Mouse (Mus musculus) mouse embryonic stem cell (cell line): Measurements from ENCODE around the gene Slc36a3.

Source experiments
- in situ Hi-C, 2 experiments: fragments of 300-500 bp; cut with MboI; formaldehyde crosslinking; loops; 1 replicate in 1 of 2; 3 replicates in 1 of 2; pipeline ENCODE4 v1.14.3; 2019 to 2020; ENCODE audit warnings: low sequenced_read_pairs in 2 of 2, low pct_unique_long_range_greater_than_20kb in 1 of 2, mixed read lengths in 1 of 2; ENCODE audit not compliant: unreplicated experiment in 1 of 2

Gene Slc36a3

GRCm38 (mm10) chr11:55154398-55155069 is 3.0 kb upstream of the Slc36a3 start:
- in situ Hi-C loops, result no loop called here

DNA sequence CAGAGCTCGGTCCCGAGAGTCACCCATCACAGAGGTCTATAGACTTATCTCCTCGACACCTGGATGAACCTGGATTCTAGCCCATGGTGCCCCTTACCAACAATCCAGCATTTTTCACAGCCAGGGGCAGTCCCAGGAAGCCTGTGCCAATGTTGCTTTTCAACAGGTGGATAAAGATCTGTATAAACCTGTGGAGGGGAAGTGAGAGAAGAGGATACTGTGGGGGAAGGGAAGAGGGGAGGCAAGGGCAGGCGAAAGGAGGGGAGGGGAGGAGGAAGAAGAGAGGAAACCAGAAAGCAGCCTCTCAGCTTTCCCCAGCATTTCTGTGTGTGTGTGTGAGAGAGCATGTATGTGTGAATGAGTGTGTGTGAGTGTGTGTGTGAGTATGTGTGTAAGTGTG is 3.0 kb downstream of the Slc36a3 start:
- in situ Hi-C loops, result no loop called here

GRCm38 (mm10) chr11:55147423-55147822 is 4.1 kb downstream of the Slc36a3 start:
- in situ Hi-C loops, result no loop called here

DNA sequence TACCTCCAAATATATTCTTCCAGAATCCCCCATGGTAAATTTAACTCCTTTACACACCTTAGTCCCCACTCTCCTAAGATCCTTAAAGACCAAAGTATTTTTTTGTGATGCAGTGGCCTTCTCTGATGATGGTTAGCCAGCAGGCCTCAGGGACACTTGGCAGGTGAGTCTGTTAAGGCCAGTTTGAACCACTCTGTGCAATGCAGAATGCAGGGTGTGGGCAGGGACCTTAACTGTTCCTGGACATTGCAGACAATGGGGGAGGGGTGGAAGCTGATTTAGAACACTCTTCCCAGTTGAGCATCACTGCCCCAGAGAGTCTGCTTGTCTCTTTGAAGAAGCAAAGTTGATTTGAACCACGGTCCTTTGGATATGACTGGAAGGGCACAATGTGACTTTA is 4.7 kb downstream of the Slc36a3 start:
- in situ Hi-C loops, result no loop called here

DNA sequence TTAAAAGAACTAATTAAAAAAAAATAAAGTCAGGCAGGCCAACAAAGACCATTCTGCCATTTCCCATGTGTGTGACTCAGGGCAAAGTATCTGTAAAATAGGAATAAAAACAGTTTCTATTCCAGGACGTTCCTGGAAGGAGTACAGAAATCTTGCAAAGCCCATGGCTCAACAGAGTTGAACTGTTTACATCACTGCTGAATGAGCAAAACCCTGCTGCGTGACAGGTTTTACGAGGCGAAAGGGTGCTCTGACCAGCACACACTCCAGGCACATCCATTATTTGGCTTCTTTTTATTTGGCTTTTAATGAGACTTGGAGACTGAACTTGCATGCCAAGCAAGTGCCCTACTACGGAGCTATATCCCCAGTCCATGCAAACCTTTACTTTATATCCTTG is 7.5 kb downstream of the Slc36a3 start:
- in situ Hi-C loops, result no loop called here

DNA sequence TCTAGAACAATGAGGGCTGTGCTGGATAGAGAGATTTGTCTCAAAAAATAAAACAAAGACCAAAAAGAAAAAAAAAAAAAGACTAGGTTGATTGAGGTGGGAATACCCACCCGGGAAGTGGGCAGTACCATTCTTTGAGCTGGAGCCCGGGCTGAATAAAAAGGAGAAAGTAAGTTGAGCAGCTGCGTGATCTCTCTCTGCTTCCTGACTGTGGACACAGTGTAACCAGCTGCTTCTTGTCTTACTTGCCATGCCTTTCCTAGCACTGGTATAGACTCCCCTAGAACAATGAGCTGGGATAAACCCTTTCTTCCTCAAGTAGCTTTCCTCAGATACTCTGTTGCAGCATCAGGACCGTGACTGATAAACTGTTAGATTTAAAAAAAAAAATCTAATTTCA is 10.0 kb downstream of the Slc36a3 start:
- in situ Hi-C loops, result no loop called here

- in situ Hi-C loops, result no loop called here
Observed at GRCm38 (mm10) chr11:55137646-55138045, 13.9 kb downstream of the Slc36a3 start.

DNA sequence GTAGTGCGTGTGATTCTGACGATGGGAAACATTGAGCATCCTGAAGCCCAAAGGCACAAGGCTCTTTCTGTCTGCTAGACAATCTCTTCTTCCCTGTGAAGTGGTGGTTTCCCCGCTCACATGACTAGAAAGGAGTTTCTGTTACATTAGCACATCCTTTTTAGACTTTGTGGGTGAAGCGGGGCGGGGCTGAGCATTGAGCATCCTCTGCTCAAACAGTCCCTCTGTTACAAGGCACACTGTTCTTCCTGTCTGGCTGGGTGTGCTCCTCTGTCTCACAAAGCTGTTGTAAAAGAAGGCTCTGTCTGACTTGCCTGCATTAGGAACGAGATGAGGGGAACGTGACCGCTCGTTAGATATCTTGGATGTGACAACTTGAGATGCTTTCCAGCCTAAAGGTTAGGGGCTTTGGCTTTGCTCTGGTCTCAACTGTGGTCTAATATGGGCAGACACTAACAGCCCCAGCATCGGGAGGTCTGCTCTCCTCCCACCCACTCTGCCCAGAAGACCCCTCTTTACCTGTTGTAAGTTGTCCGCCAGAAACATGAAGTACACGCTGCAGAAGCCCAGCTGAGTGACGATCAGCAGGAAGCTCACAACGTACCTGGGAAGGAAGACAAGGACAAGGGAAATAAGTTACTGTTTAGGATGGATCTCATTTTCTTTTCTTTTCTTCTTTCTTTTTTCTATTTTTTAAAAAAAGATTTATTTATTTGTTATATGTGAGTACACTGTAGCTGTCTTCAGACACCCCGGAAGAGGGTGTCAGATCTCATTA is 14.5 kb downstream of the Slc36a3 start:
- in situ Hi-C loops, result no loop called here

GRCm38 (mm10) chr11:55134871-55135270 is 16.6 kb downstream of the Slc36a3 start:
- in situ Hi-C loops, result no loop called here

DNA sequence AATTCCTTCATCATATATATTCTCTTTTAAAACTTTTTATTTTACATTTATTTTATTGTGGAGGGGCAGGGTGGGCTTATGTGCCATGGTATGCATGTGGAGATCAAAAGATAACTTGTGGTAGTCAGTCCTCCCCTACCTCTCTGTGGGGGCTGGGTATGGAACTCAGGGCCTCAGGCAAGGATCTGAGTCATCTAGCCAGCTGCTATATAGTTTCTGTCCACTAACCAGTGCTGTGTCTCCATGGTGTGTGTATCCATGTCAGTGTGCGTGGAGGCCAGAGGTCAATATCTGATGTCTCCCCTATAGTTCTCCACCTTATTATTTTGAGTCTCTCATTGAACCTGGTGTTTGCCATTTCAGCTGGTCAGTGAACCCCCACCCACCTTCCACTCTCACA is 17.1 kb downstream of the Slc36a3 start:
- in situ Hi-C loops, result no loop called here

GRCm38 (mm10) chr11:55133204-55133603 is 18.3 kb downstream of the Slc36a3 start:
- in situ Hi-C loops, result no loop called here

DNA sequence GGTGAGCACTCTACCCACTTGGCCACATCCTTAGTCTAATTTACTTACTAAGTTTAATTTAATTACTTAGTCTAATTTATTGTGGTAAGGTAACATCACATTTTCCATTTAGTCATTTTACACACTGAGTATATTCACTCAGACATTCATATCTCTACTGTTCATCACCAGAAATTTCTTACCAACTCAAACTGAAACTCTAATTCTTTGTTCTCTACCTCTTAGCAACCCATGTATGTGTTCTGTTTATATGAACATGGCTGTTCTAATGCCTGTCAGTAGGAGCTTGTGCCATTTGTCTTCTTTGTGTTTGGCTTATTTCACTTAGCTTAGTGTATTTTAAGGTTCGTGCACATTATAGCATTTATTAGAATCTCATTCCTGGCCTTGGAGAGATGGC is 19.6 kb downstream of the Slc36a3 start:
- in situ Hi-C loops, result no loop called here

- in situ Hi-C loops, result no loop called here
Observed at GRCm38 (mm10) chr11:55131077-55131742, 20.3 kb downstream of the Slc36a3 start.

DNA sequence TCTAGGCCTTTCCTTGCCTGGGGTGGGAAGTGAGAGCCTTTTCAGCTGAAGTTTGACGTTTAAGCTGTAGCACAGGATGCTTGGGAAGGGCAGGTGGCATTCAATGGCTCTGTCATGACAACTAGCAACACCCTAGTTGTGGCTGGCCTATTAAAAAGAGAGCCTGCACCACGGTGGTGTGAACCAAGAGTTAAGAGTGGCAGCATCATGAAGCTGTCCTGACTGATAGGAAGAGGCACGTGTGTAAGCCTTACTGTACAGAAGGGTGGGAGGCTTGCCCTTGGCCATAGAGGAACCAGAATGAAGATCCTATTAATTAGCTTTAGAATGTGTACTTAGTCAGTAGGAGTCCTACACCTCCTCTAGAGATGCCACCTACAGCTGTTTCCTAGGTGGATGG is 23.1 kb downstream of the Slc36a3 start:
- in situ Hi-C loops, result no loop called here

DNA sequence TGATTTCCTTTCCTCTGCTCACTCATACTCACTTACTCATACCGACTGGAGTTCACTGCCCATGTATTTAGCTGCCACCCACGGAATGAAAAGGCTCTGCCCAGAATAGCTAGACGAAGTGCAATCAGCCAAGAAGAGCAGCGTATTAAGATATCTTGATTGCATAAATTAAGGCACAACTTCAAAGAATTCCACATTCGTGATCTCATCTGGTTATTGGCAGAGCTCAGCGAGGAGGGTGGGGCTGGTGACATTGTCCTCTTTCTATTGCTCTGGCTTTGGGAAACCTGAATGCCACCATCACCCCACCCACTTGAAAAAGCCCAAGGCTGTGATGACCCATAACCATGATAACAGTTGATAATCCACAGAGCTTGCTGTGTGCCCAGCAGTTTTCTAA is 23.6 kb downstream of the Slc36a3 start:
- in situ Hi-C loops, result no loop called here

DNA sequence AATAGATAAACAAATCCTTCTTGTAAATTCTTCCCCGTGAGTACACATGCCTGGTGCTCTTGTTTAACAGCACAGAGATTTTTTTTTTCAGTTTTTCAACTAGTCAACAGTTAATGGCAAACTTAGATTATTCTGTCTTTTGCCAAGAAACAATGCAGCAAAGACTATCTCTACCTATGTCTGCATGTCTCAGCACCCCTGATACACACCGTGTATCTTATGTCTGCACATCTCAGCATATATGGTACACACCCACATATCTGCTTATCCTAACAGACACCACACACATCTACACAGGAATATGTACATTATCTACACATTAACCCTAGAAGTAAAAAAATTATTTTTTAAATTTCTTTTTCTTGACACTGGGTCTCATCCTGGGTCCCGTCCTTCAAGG is 24.8 kb downstream of the Slc36a3 start:
- in situ Hi-C loops, result no loop called here

DNA sequence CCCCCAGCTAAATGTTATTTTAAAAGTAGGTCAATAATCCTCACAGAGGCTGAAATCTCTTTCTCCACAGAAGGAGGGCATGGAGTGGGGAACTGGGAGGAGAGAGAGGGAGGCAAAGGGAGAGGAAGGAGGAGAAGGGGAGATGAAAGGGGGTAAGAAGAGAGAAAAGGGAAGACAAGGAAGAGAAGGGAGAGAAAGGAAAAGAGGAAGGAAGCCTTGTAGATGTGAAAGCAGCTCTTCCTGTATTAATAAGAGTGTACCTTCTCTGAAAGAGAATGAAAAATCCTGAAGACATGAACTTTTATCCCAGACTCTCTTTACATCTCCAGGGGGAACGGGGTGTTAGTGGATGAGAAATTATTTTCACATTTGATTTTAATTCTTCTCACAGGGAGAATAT is 30.1 kb downstream of the Slc36a3 start:
- in situ Hi-C loops, result no loop called here

DNA sequence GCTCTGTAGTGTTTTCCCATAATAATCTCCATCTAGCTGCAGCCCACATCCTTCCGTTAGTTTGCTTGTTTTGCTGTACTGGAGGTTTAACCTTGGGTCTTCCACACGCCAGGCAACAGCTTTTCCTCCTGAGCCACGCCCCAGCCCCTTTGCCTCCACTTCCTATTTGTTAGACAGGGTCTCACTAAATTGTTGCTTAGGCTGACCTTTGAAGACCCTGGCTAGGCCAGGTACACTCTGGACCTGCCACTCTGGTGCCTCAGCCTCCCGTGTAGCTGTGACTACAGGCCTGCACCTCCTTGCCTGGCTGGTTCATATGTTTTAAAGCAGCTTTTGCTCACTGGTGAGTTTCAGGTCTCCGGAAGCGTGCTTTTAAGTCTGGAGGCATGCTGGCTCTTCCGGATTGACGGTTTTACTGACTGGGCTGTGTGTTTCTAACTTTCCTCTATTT is 30.7 kb downstream of the Slc36a3 start:
- in situ Hi-C loops, result no loop called here

DNA sequence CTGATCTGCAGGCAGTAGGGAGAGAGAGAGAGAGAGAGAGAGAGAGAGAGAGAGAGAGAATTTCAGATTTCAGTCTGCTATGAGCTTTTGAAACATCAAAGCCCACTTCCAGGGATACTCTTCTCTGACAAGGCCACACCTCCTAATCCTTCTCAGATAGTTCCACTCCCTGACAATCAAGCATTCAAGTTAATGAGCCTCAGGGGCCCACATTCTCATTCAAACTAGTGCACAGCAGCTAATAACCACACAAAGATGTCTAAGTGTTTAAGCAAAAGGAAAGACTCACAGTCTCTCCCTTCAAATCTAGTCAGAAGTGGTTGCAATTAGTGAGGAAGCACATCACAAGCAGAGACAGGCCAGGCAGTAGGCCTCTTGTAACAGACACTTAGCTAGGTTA is 31.2 kb downstream of the Slc36a3 start:
- in situ Hi-C loops, result no loop called here

DNA sequence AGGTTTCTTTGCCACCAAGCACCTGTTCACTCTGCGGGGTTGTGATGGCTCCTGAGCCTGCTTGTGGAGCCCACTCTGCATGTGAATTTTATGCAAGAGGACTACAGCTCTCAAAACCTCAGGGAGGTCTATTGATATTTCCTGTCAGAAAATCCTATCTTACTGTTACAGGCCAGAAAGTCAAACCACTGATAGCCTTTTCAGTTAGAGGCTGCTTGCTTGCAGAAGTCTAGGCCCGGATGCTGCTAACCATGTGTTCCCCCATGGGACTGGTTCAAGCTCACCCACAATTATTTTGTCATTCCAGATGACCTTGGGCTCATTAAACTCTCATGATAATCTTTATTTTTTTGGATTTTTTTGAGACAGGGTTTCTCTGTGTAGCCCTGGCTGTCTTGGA is 34.5 kb downstream of the Slc36a3 start:
- in situ Hi-C loops, result no loop called here
